Comparison of ENCODE assay signal across 16 mouse cellular contexts in genomic region chr5:24723527-24724269, GRCm38 (mm10). TPM values are rescaled to one million over a fixed set of nuclear protein-coding genes. Genes with fewer than 3 reads are reported as not detected.
A peak's percentile ranks its signal among the peaks of the same experiment; 100 is the strongest.
DNase-seq lines count a peak whose midpoint lies in the region; ATAC-seq lines count a peak whose summit lies in the region.
"Had no signal": no experiment of that assay in that cellular context is flagged by ENCODE, and none has a peak within 500 bp of the region (broad histone marks: within the 10 kb centered on the region; RNA-seq: fewer than 3 reads in every experiment).

No protein-coding gene starts in this region.

- H3K27ac ChIP-seq in heart, embryonic 16.5 days (ENCODE audit: low read length): peak overlapping the region; percentile 2; the same call in 1 of the 2 replicates
- H3K27ac ChIP-seq in liver, embryonic 11.5 days (ENCODE audit: low read depth, low read length): no peak overlapping the region
- H3K27ac ChIP-seq in embryonic facial prominence, embryonic 15.5 days (replicated peaks): peak overlapping the region; percentile 84

- no peak overlapping the region for H3K4me2 ChIP-seq in heart, embryonic 16.5 days (ENCODE audit: low read depth, low read length)
- H3K4me2 ChIP-seq in liver, embryonic 11.5 days: no peak overlapping the region
- H3K4me2 ChIP-seq in embryonic facial prominence, embryonic 15.5 days (replicated peaks): no peak overlapping the region
- H3K4me2 ChIP-seq: forebrain, embryonic 13.5 days had no signal

- 72% methylated on average over 11 of the region's 11 CpGs for WGBS in heart, embryonic 16.5 days
- 73% methylated on average over 11 of the region's 11 CpGs for WGBS in liver, embryonic 11.5 days
- WGBS in embryonic facial prominence, embryonic 15.5 days: 55% methylated on average over 11 of the region's 11 CpGs

- intact Hi-C loops in heart, postnatal 25 days (cut with DNase I): no loop called here

- no peak for ATAC-seq in heart, embryonic 16.5 days (replicated peaks; ENCODE audit: extremely low read depth, insufficient read depth, low FRiP score)
- ATAC-seq in liver, embryonic 11.5 days (replicated peaks; ENCODE audit: low FRiP score): no peak
- ATAC-seq in embryonic facial prominence, embryonic 15.5 days (ENCODE audit: insufficient number of reproducible peaks, low FRiP score, low TSS enrichment, low read depth): no peak
- ATAC-seq: hindbrain, embryonic 16.5 days had no signal

- H3K4me3 ChIP-seq in heart, embryonic 16.5 days (ENCODE audit: low read length): no peak overlapping the region
- no peak overlapping the region for H3K4me3 ChIP-seq in liver, embryonic 11.5 days (ENCODE audit: low read depth, low read length)
- no peak overlapping the region for H3K4me3 ChIP-seq in embryonic facial prominence, embryonic 15.5 days (replicated peaks)
- H3K4me3 ChIP-seq: forebrain, embryonic 13.5 days had no signal

- H3K9ac ChIP-seq in heart, embryonic 16.5 days (ENCODE audit: low read length): no peak overlapping the region
- peak overlapping the region; percentile 9; the same call in 1 of the 2 replicates for H3K9ac ChIP-seq in liver, embryonic 11.5 days (ENCODE audit: low read depth, low read length)
- H3K9ac ChIP-seq in embryonic facial prominence, embryonic 15.5 days: no peak overlapping the region
- H3K9ac ChIP-seq: forebrain, embryonic 13.5 days had no signal

- no peak for DNase-seq in heart, postnatal 25 days (ENCODE audit: low spot score)
- DNase-seq in liver, embryonic 11.5 days (ENCODE audit: low spot score): no peak
- DNase-seq in liver: no peak
- DNase-seq in lung, postnatal 25 days (ENCODE audit: low spot score): peak; percentile 12
- no peak for DNase-seq in testis, postnatal 14 days (ENCODE audit: low spot score)
- no peak for DNase-seq in thymus, postnatal 36 days
- DNase-seq: cerebellum, adult 2 months; gastrocnemius, postnatal 25 days; midbrain, embryonic 14.5 days; thymus, adult 18-20 months had no signal

- H3K36me3 ChIP-seq in heart, embryonic 16.5 days (ENCODE audit: control insufficient read depth, insufficient read depth): no peaks in the 10 kb centered on the region
- H3K36me3 ChIP-seq in liver, embryonic 11.5 days (ENCODE audit: control insufficient read depth, insufficient read depth, low read length): no peaks in the 10 kb centered on the region
- peaks cover 18% of the 10 kb centered on the region for H3K36me3 ChIP-seq in embryonic facial prominence, embryonic 15.5 days

- H3K9me3 ChIP-seq in heart, embryonic 16.5 days (replicated peaks; ENCODE audit: control insufficient read depth, low read length): no peaks in the 10 kb centered on the region
- H3K9me3 ChIP-seq in liver, embryonic 11.5 days (ENCODE audit: control insufficient read depth, low read length): no peaks in the 10 kb centered on the region
- H3K9me3 ChIP-seq in embryonic facial prominence, embryonic 15.5 days (replicated peaks): no peaks in the 10 kb centered on the region
- H3K9me3 ChIP-seq: forebrain, embryonic 13.5 days had no signal

- H3K27me3 ChIP-seq in heart, embryonic 16.5 days (ENCODE audit: control insufficient read depth, insufficient read depth, low read length): no peaks in the 10 kb centered on the region
- peaks cover 7% of the 10 kb centered on the region for H3K27me3 ChIP-seq in liver, embryonic 11.5 days (replicated peaks; ENCODE audit: control insufficient read depth, insufficient read depth, low read length)
- H3K27me3 ChIP-seq in embryonic facial prominence, embryonic 15.5 days: no peaks in the 10 kb centered on the region

- peaks cover 24% of the 10 kb centered on the region for H3K4me1 ChIP-seq in heart, embryonic 16.5 days (ENCODE audit: control insufficient read depth, insufficient read depth, low read length)
- peaks cover 9% of the 10 kb centered on the region for H3K4me1 ChIP-seq in liver, embryonic 11.5 days (replicated peaks; ENCODE audit: control insufficient read depth, insufficient read depth, low read length)
- peaks cover 40% of the 10 kb centered on the region for H3K4me1 ChIP-seq in embryonic facial prominence, embryonic 15.5 days

RNA-seq across cellular contexts. Expression of gene Wdr86, which starts 6.8 kb away (rescaled TPM):
- polyA plus RNA-seq in heart, embryonic 16.5 days (2015; fragmentation: Nextera tagmentation; extraction: Ambion mirVana): 4.2 and 7.0 TPM in 2 replicates
- under 1 TPM; 0.44 to 0.59 TPM for total RNA-seq in heart, postnatal 25 days (2021)
- polyA plus RNA-seq in liver, embryonic 11.5 days (2014; fragmentation: Nextera tagmentation; extraction: Ambion mirVana): 9.8 and 11.2 TPM in 2 replicates
- polyA plus RNA-seq in embryonic facial prominence, embryonic 15.5 days (2015; fragmentation: Nextera tagmentation; extraction: Ambion mirVana): 31.3 and 35.9 TPM in 2 replicates
- total RNA-seq: gastrocnemius, postnatal 25 days had no signal

RNA-seq across cellular contexts. Expression of gene Crygn, which starts 34.1 kb away (rescaled TPM):
- 1.7 and 2.2 TPM in 2 replicates for polyA plus RNA-seq in heart, embryonic 16.5 days (2015; fragmentation: Nextera tagmentation; extraction: Ambion mirVana)
- not detected for total RNA-seq in heart, postnatal 25 days (2021)
- not detected in 2 replicates for polyA plus RNA-seq in liver, embryonic 11.5 days (2014; fragmentation: Nextera tagmentation; extraction: Ambion mirVana)
- polyA plus RNA-seq in embryonic facial prominence, embryonic 15.5 days (2015; fragmentation: Nextera tagmentation; extraction: Ambion mirVana): 2.6 and 2.8 TPM in 2 replicates
- total RNA-seq: gastrocnemius, postnatal 25 days; left cerebral cortex, adult 18-20 months had no signal
- polyA plus RNA-seq: forebrain, embryonic 13.5 days; neural tube, embryonic 11.5 days had no signal

RNA-seq across cellular contexts. Expression of gene Nub1, which starts 38.4 kb away (rescaled TPM):
- 25.8 and 27.1 TPM in 2 replicates for polyA plus RNA-seq in heart, embryonic 16.5 days (2015; fragmentation: Nextera tagmentation; extraction: Ambion mirVana)
- 10 to 100 TPM; 30.0 to 33.6 TPM for total RNA-seq in heart, postnatal 25 days (2021)
- 26.6 and 29.1 TPM in 2 replicates for polyA plus RNA-seq in liver, embryonic 11.5 days (2014; fragmentation: Nextera tagmentation; extraction: Ambion mirVana)
- polyA plus RNA-seq in embryonic facial prominence, embryonic 15.5 days (2015; fragmentation: Nextera tagmentation; extraction: Ambion mirVana): 31.5 and 34.4 TPM in 2 replicates
